Mouse (Mus musculus) lung, embryonic 15.5 days (tissue): ENCODE data around the gene Armh3. TPM values are rescaled to one million over a fixed set of nuclear protein-coding genes. Genes with fewer than 3 reads are reported as not detected.

Experiments used
- ATAC-seq: fragments of 200-750 bp; cut with Nextera tagmentation; 2 replicates; pipeline ENCODE4 v1.8.0; 2017; ENCODE audit warnings: moderate number of reproducible peaks, borderline replicate concordance; ENCODE audit not compliant: low FRiP score, low TSS enrichment; ENCODE audit errors: extremely low read depth
- H3K27ac ChIP-seq: fragments of 300-500 bp; sonication (generic); 2 replicates; pipeline ENCODE4 v1.5.1; 2015; ENCODE audit warnings: moderate library complexity, mild to moderate bottlenecking, inconsistent platforms
- H3K27me3 ChIP-seq: fragments of 300-500 bp; sonication (generic); 2 replicates; pipeline ENCODE4 v1.6.1; 2015; ENCODE audit warnings: inconsistent platforms
- H3K36me3 ChIP-seq: fragments of 300-500 bp; sonication (generic); 2 replicates; pipeline ENCODE4 v1.6.1; 2015; ENCODE audit warnings: inconsistent platforms
- H3K4me1 ChIP-seq: fragments of 300-500 bp; sonication (generic); 2 replicates; pipeline ENCODE4 v1.6.1; 2015; ENCODE audit warnings: inconsistent platforms
- H3K4me2 ChIP-seq: fragments of 300-500 bp; sonication (generic); 2 replicates; pipeline ENCODE4 v1.6.1; 2015; ENCODE audit warnings: inconsistent platforms, mild to moderate bottlenecking, moderate library complexity
- H3K4me3 ChIP-seq: fragments of 300-500 bp; sonication (generic); 2 replicates; pipeline ENCODE4 v1.5.1; 2015; ENCODE audit warnings: mild to moderate bottlenecking, inconsistent platforms
- H3K9ac ChIP-seq: fragments of 300-500 bp; sonication (generic); 2 replicates; pipeline ENCODE4 v1.6.1; 2015; ENCODE audit warnings: inconsistent platforms
- H3K9me3 ChIP-seq: fragments of 300-500 bp; sonication (generic); 2 replicates; pipeline ENCODE4 v1.6.1; 2016; ENCODE audit warnings: inconsistent platforms
- WGBS: fragments of 180-500 bp; shearing (Covaris S2); methylation state at CpG from one replicate; pipeline ENCODE4 v1.1.7; 2015; 5-methylcytosine and 5-hydroxymethylcytosine counted together
- polyA plus RNA-seq: library from polyadenylated mRNA; unstranded; fragments of >200 nt; fragmentation: Nextera tagmentation; extraction: Ambion mirVana; gene quantifications from 2 replicates; pipeline ENCODE4 v1.2.1, GENCODE M21; 2015

The Armh3 gene
- polyA plus RNA-seq, 1 experiment from 2014 or later, result 17.9 TPM

DNA sequence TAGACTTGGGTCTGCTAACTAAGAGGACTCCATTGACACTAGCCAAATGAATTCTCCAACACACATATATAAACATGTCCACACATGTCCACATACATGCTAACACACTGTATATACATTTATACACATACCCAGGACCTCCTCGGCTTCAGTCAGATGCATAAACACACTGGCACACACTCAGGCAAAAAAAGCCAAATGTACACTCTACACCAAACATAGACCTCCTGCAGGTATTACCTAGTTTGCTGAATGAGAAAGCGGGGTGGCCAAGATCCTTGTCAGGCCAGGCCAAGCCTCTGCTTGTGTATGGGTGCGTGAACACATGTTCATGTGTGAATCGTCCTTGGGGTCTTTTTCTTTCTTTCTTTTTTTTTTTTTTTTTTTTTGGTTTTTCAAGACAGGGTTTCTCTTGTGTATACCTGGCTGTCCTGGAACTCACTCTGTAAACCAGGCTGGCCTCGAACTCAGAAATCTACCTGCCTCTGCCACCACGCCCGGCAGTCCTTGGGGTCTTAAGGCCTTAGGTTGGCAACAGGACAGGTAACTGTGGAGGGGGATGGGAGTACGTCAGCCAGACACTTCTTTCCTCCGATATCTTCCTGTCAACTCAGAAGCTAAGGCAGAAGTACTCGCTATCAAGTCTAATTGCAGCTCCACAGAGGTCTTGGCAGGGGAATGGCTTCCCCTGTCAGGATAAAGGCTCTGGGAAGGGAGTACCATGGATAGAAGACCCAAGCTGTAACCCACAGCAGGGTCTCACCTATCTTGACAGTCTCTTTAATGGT lies 32.1 kb upstream of the Armh3 start:
- no peak for ATAC-seq
- H3K27ac ChIP-seq, result no peak overlapping the region
- 0 out of 2 replicates have a peak, but pooled peaks cover 6% of the 10 kb centered on the region for H3K4me1 ChIP-seq
- no peaks in the 10 kb centered on the region for H3K9me3 ChIP-seq
- no peak overlapping the region for H3K4me2 ChIP-seq
- H3K9ac ChIP-seq, result no peak overlapping the region
- 92% methylated on average over 10 of the region's 10 CpGs for WGBS
- peaks cover 56% of the 10 kb centered on the region for H3K36me3 ChIP-seq
- no peaks in the 10 kb centered on the region for H3K27me3 ChIP-seq
- no peak overlapping the region for H3K4me3 ChIP-seq

- Histone ChIP-seq H3K9ac (no peak overlapping the region), H3K36me3 (peaks cover 49% of the 10 kb centered on the region), H3K4me2 (no peak overlapping the region), H3K4me3 (no peak overlapping the region), H3K27ac (no peak overlapping the region), H3K27me3 (no peaks in the 10 kb centered on the region), H3K9me3 (no peaks in the 10 kb centered on the region), H3K4me1 (0 out of 2 replicates have a peak, but pooled peaks cover 6% of the 10 kb centered on the region)
- ATAC-seq, result no peak
- 85% methylated on average over 1 of the region's 1 CpGs for WGBS
Observed at GRCm38 (mm10) chr19:46029652-46030051, 31.4 kb upstream of the Armh3 start.

DNA sequence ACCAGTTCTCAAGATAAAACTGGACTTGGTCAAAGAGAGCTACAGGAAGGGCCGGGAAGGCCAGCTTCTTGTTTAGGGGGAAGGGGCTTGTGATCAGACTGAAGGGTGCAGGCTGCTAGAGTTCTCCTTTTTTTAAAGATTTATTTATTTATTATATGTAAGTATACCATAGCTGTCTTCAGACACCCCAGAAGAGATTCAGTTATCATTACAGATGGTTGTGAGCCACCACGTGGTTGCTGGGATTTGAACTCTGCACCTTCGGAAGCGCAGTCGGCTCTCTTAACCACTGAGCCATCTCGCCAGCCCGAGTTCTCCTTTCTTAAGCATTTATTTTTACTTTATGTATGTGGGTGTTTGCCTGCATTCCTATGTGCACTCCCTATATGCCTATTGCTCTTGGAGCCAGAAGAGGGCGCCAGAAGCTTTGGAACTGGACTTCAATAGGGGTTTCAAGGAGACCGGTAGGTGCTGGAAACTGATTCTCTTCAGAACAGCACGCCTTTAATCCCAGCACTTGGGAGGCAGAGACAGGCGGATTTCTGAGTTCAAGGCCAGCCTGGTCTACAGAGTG lies 30.5 kb upstream of the Armh3 start:
- no peaks in the 10 kb centered on the region for H3K27me3 ChIP-seq
- ATAC-seq, result no peak
- no peaks in the 10 kb centered on the region for H3K9me3 ChIP-seq
- H3K27ac ChIP-seq, result no peak overlapping the region
- peaks cover 41% of the 10 kb centered on the region for H3K36me3 ChIP-seq
- WGBS, result 72% methylated on average over 11 of the region's 11 CpGs
- H3K9ac ChIP-seq, result no peak overlapping the region
- no peak overlapping the region for H3K4me3 ChIP-seq
- 0 out of 2 replicates have a peak, but pooled peaks cover 6% of the 10 kb centered on the region for H3K4me1 ChIP-seq
- H3K4me2 ChIP-seq, result no peak overlapping the region

DNA sequence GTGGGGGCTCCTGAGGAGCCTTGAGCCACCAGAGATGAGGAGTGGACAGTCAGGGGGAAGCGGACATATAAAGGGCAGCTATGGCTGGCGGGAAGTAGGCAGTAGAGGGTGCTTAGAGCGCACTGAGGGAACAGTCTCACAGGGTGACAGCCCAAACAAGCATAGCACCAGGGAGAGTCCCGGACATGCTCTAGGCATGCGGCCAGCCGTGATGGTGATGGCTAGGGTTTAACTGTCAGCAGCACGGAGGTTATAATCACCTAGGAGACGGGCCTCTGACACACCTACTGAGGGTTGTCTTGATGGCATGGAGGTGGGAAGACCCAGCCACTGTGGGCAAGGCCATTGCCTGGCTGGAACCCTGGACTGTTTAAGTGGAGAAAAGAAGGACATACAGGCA lies 28.3 kb upstream of the Armh3 start:
- Histone ChIP-seq H3K4me1 (0 out of 2 replicates have a peak, but pooled peaks cover 6% of the 10 kb centered on the region), H3K36me3 (peaks cover 18% of the 10 kb centered on the region), H3K9me3 (no peaks in the 10 kb centered on the region), H3K4me3 (no peak overlapping the region), H3K4me2 (no peak overlapping the region), H3K9ac (no peak overlapping the region), H3K27ac (no peak overlapping the region), H3K27me3 (no peaks in the 10 kb centered on the region)
- WGBS, result 35% methylated on average over 8 of the region's 8 CpGs
- ATAC-seq, result 0 out of 2 replicates have a peak, but pooled peaks have one; percentile 17

DNA sequence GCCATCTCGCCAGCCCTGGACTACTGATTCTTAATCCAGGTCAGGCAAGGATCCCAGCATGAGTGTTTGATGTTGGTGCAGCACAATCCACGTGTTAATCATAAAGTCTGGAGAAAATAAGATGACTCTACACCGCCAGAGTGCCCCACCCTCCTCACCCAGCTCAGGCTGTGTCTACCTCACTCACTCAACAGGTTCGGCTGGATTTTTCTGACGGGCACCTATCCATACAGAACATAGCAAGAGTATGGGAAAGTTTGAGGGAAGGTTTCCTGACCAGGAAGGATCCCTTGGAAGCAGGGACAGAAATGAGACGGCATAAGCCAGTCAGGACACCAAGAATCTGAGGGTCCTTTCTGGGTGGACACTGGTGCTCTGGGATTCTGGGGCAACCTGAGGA lies 26.7 kb upstream of the Armh3 start:
- 51% methylated on average over 6 of the region's 6 CpGs for WGBS
- Histone ChIP-seq H3K27ac (peak overlapping the region; percentile 59), H3K27me3 (no peaks in the 10 kb centered on the region), H3K9me3 (no peaks in the 10 kb centered on the region), H3K36me3 (peaks cover 6% of the 10 kb centered on the region; the same call in 1 of the 2 replicates), H3K4me1 (0 out of 2 replicates have a peak, but pooled peaks cover 6% of the 10 kb centered on the region), H3K9ac (no peak overlapping the region), H3K4me3 (no peak overlapping the region), H3K4me2 (no peak overlapping the region)
- no peak; the same call in 1 of the 2 replicates for ATAC-seq

DNA sequence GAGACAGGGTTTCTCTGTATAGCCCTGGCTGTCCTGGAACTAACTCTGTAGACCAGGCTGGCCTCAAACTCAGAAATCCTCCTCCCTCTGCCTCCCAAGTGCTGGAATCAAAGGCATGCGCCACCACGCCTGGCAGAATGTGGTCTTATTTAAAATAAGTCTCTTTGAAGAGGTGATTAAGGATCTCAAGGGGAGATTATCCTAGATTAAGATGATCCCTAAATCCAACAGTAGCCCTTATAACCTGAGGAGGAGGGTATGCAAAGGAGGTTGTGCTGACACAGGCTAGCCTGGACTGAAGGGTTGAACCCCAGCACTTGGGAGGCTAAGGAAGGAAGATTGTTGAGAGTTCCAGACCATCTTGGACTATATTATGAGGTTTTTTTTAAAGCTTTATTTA lies 17.7 kb upstream of the Armh3 start:
- no peak for ATAC-seq
- H3K27ac ChIP-seq, result no peak overlapping the region
- no peaks in the 10 kb centered on the region for H3K27me3 ChIP-seq
- no peaks in the 10 kb centered on the region for H3K9me3 ChIP-seq
- H3K36me3 ChIP-seq, result no peaks in the 10 kb centered on the region
- H3K4me2 ChIP-seq, result no peak overlapping the region
- no peaks in the 10 kb centered on the region for H3K4me1 ChIP-seq
- 77% methylated on average over 2 of the region's 2 CpGs for WGBS
- no peak overlapping the region for H3K9ac ChIP-seq
- no peak overlapping the region for H3K4me3 ChIP-seq

- ATAC-seq, result peak; percentile 83
- 34% methylated on average over 12 of the region's 12 CpGs for WGBS
Observed at GRCm38 (mm10) chr19:46014572-46015178, 16.4 kb upstream of the Armh3 start.

DNA sequence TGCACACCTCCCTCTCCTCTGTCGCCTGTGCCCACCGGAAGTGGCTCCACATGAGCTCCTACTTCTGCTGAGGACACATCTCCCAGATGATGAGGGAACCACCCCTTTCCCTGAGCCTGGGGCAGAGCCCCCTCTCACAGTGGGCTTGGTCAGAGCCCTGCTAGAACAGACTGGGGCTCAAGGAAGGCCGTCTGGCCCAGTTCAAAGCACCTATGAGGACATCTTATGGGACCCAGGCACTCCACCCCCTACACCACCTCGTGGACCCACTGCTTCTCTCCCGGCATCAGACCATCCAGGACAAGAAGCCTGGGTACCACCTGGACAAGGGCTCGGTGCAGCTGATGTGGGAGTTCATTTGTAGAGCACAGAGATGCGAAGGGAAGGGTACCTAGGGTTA lies 7.4 kb upstream of the Armh3 start:
- 83% methylated on average over 7 of the region's 7 CpGs for WGBS
- no peak overlapping the region for H3K27ac ChIP-seq
- H3K27me3 ChIP-seq, result no peaks in the 10 kb centered on the region
- H3K9ac ChIP-seq, result no peak overlapping the region
- H3K4me3 ChIP-seq, result no peak overlapping the region
- no peak overlapping the region for H3K4me2 ChIP-seq
- H3K4me1 ChIP-seq, result peaks cover 20% of the 10 kb centered on the region
- 0 out of 2 replicates have a peak, but pooled peaks cover 3% of the 10 kb centered on the region for H3K36me3 ChIP-seq
- ATAC-seq, result no peak
- no peaks in the 10 kb centered on the region for H3K9me3 ChIP-seq

More at GRCm38 (mm10) chr19:46014572-46015178, 16.4 kb upstream of the Armh3 start:
- Histone ChIP-seq H3K4me2 (no peak overlapping the region), H3K4me3 (no peak overlapping the region), H3K27ac (no peak overlapping the region), H3K4me1 (no peaks in the 10 kb centered on the region), H3K9ac (no peak overlapping the region), H3K9me3 (no peaks in the 10 kb centered on the region), H3K27me3 (no peaks in the 10 kb centered on the region), H3K36me3 (no peaks in the 10 kb centered on the region)

- Histone ChIP-seq H3K36me3 (0 out of 2 replicates have a peak, but pooled peaks cover 3% of the 10 kb centered on the region), H3K27ac (no peak overlapping the region), H3K4me1 (peaks cover 20% of the 10 kb centered on the region), H3K9ac (no peak overlapping the region), H3K4me2 (peak overlapping the region; percentile 98; the same call in 1 of the 2 replicates), H3K27me3 (no peaks in the 10 kb centered on the region), H3K9me3 (no peaks in the 10 kb centered on the region), H3K4me3 (no peak overlapping the region)
- ATAC-seq, result no peak; the same call in 1 of the 2 replicates
- 81% methylated on average over 17 of the region's 17 CpGs for WGBS
Observed at GRCm38 (mm10) chr19:46004814-46005466, 6.7 kb upstream of the Armh3 start.

GRCm38 (mm10) chr19:46003371-46004226 lies 5.3 kb upstream of the Armh3 start, which contains the start of gene Hps6:
Gene Hps6 (plus strand): TSS chr19:46003508.
- Histone ChIP-seq H3K9me3 (no peaks in the 10 kb centered on the region), H3K9ac (peak within 1 kb of the TSS; percentile 71), H3K36me3 (0 out of 2 replicates have a peak, but pooled peaks cover 3% of the 10 kb centered on the region), H3K4me1 (peaks cover 22% of the 10 kb centered on the region), H3K4me3 (peak within 1 kb of the TSS; percentile 78), H3K27ac (peak within 1 kb of the TSS; percentile 48), H3K27me3 (no peaks in the 10 kb centered on the region), H3K4me2 (peak within 1 kb of the TSS; percentile 98)
- ATAC-seq, result peak; percentile 90
- WGBS, result 2% methylated on average over 70 of the region's 70 CpGs

- peaks cover 26% of the 10 kb centered on the region for H3K4me1 ChIP-seq
- no peak for ATAC-seq
- 0 out of 2 replicates have a peak, but pooled peaks cover 3% of the 10 kb centered on the region for H3K36me3 ChIP-seq
- no peak overlapping the region for H3K4me2 ChIP-seq
- H3K9me3 ChIP-seq, result no peaks in the 10 kb centered on the region
- no peak overlapping the region for H3K27ac ChIP-seq
- H3K27me3 ChIP-seq, result no peaks in the 10 kb centered on the region
- H3K4me3 ChIP-seq, result no peak overlapping the region
- no peak overlapping the region for H3K9ac ChIP-seq
- WGBS, result 72% methylated on average over 9 of the region's 9 CpGs
Observed at GRCm38 (mm10) chr19:46002279-46002678, 4.0 kb upstream of the Armh3 start.
